In the genomic region with DNA sequence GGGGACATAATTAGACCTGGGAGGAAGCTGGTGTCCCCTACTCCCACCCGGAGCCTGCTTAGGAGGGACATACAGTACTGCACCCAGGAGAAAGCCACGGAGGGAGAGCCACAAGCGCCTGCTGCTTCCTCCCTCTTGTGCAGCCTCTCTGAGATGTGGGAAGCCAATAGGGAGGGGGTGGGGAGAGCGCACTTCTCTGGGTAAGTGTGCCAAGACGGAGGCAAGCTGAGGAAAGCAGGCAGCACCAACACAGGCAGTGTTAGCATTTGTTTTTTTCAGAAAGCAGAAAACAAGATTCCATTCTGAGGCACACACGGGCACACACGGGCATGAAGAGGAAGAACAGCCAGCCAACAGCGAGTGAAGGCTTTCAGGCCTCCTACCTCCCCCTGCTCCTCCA, we compare ENCODE assay signal across 12 mouse cellular contexts.
DNase-seq lines count a peak whose midpoint lies in the region; ATAC-seq and TF ChIP-seq lines count a peak whose summit lies in the region.
"Had no signal": no experiment of that assay in that cellular context is flagged by ENCODE, and none has a peak within 500 bp of the region (broad histone marks: within the 10 kb centered on the region; RNA-seq: fewer than 3 reads in every experiment).

No protein-coding gene starts in this region.

- H3K4me1 ChIP-seq in midbrain, embryonic 10.5 days: peaks cover 42% of the 10 kb centered on the region
- peaks cover 9% of the 10 kb centered on the region; the same call in 1 of the 2 replicates for H3K4me1 ChIP-seq in midbrain, postnatal 0 days (ENCODE audit: insufficient read depth, low read length)
- H3K4me1 ChIP-seq in forebrain, embryonic 12.5 days: peaks cover 34% of the 10 kb centered on the region
- peaks cover 19% of the 10 kb centered on the region for H3K4me1 ChIP-seq in midbrain, embryonic 16.5 days (ENCODE audit: control insufficient read depth, insufficient read depth, low read length)

- no peaks in the 10 kb centered on the region for H3K9me3 ChIP-seq in midbrain, embryonic 10.5 days (replicated peaks)
- no peaks in the 10 kb centered on the region for H3K9me3 ChIP-seq in midbrain, postnatal 0 days (ENCODE audit: low read length)
- H3K9me3 ChIP-seq in forebrain, embryonic 12.5 days: no peaks in the 10 kb centered on the region
- H3K9me3 ChIP-seq in midbrain, embryonic 16.5 days (replicated peaks; ENCODE audit: control insufficient read depth, low read length, poor library complexity, severe bottlenecking): no peaks in the 10 kb centered on the region

- H3K4me3 ChIP-seq in midbrain, embryonic 10.5 days: no peak overlapping the region
- H3K4me3 ChIP-seq in midbrain, postnatal 0 days (ENCODE audit: low read depth, low read length): no peak overlapping the region
- no peak overlapping the region for H3K4me3 ChIP-seq in forebrain, embryonic 12.5 days (replicated peaks)
- no peak overlapping the region for H3K4me3 ChIP-seq in midbrain, embryonic 16.5 days (ENCODE audit: low read depth, low read length)

- TF ChIP-seq CTCF in midbrain, postnatal 0 days (IDR thresholded peaks at IDR 0.05): no peak

- no peak for DNase-seq in midbrain, embryonic 10.5 days (ENCODE audit: low spot score)
- DNase-seq in midbrain, postnatal 0 days (ENCODE audit: low spot score): no peak
- no peak for DNase-seq in adrenal gland, adult (ENCODE audit: inconsistent age in 2 of 2, low spot score in 1 of 2)
- no peak for DNase-seq in urinary bladder, adult 2 months (ENCODE audit: low spot score)
- DNase-seq: cerebellum, postnatal 36 days; gastrocnemius, postnatal 36 days; heart, postnatal 14 days; thymus, postnatal 25 days had no signal

- no peak overlapping the region for H3K9ac ChIP-seq in midbrain, postnatal 0 days (replicated peaks; ENCODE audit: low read length, poor library complexity, severe bottlenecking)
- H3K9ac ChIP-seq in forebrain, embryonic 12.5 days: no peak overlapping the region
- no peak overlapping the region for H3K9ac ChIP-seq in midbrain, embryonic 16.5 days (ENCODE audit: low read depth, low read length)

- H3K4me2 ChIP-seq in midbrain, postnatal 0 days (ENCODE audit: low read depth, low read length, poor library complexity, severe bottlenecking): no peak overlapping the region
- H3K4me2 ChIP-seq in forebrain, embryonic 12.5 days: no peak overlapping the region
- no peak overlapping the region for H3K4me2 ChIP-seq in midbrain, embryonic 16.5 days (ENCODE audit: low read length)

- H3K36me3 ChIP-seq in midbrain, embryonic 10.5 days: no peaks in the 10 kb centered on the region
- H3K36me3 ChIP-seq in midbrain, postnatal 0 days (ENCODE audit: insufficient read depth, low read length): no peaks in the 10 kb centered on the region
- H3K36me3 ChIP-seq in forebrain, embryonic 12.5 days (replicated peaks): no peaks in the 10 kb centered on the region
- H3K36me3 ChIP-seq in midbrain, embryonic 16.5 days (ENCODE audit: control insufficient read depth, insufficient read depth, low read length): no peaks in the 10 kb centered on the region

- no peaks in the 10 kb centered on the region for H3K27me3 ChIP-seq in midbrain, embryonic 10.5 days (ENCODE audit: low read depth, poor library complexity, severe bottlenecking)
- no peaks in the 10 kb centered on the region for H3K27me3 ChIP-seq in midbrain, postnatal 0 days (ENCODE audit: insufficient read depth, low read length)
- H3K27me3 ChIP-seq in forebrain, embryonic 12.5 days: no peaks in the 10 kb centered on the region
- H3K27me3 ChIP-seq in midbrain, embryonic 16.5 days (ENCODE audit: control insufficient read depth, insufficient read depth, low read depth, low read length): no peaks in the 10 kb centered on the region

- no peak for ATAC-seq in midbrain, postnatal 0 days (ENCODE audit: low FRiP score)
- ATAC-seq in forebrain, embryonic 12.5 days (ENCODE audit: low FRiP score): no peak; the same call in 1 of the 2 replicates
- peak; percentile 43 to 71 for ATAC-seq in hematopoietic stem cell, adult 5-6 weeks (replicated peaks in 1 of 2; ENCODE audit: insufficient read depth in 1 of 2, low FRiP score in 2 of 2, low TSS enrichment in 1 of 2, low read depth in 1 of 2, poor library complexity in 2 of 2, severe bottlenecking in 2 of 2)
- peak; percentile 16; the same call in 1 of the 2 replicates for ATAC-seq in midbrain, embryonic 16.5 days

- peak overlapping the region; percentile 57; the same call in 1 of the 2 replicates for H3K27ac ChIP-seq in midbrain, embryonic 10.5 days (replicated peaks)
- H3K27ac ChIP-seq in midbrain, postnatal 0 days (ENCODE audit: low read depth, low read length): no peak overlapping the region
- peak overlapping the region; percentile 76 for H3K27ac ChIP-seq in forebrain, embryonic 12.5 days
- 0 out of 2 replicates have a peak overlapping the region, but pooled peaks have one; percentile 29 for H3K27ac ChIP-seq in midbrain, embryonic 16.5 days (ENCODE audit: low read length)
- H3K27ac ChIP-seq: kidney, postnatal 0 days had no signal

- WGBS in midbrain, embryonic 10.5 days: 69% methylated on average over 8 of the region's 8 CpGs
- WGBS in midbrain, postnatal 0 days: 46% methylated on average over 8 of the region's 8 CpGs
- whole genome bisulfite sequencing in forebrain, embryonic 12.5 days: 65% methylated on average over 8 of the region's 8 CpGs
- 49% methylated on average over 8 of the region's 8 CpGs for WGBS in midbrain, embryonic 16.5 days

Comparison
In these comparisons a context has a peak if more than half of its experiments do, and no peak if none do; other contexts are left out.
1. ATAC-seq: peak in hematopoietic stem cell, adult 5-6 weeks (2 of 2) and midbrain, embryonic 16.5 days (single experiment); none in midbrain, postnatal 0 days (single experiment) and forebrain, embryonic 12.5 days (single experiment).